Mouse (Mus musculus): ENCODE data around the gene Fbxo47. TPM values are rescaled to one million over a fixed set of nuclear protein-coding genes. Genes with fewer than 3 reads are reported as not detected.
A peak's percentile ranks its signal among the peaks of the same experiment; 100 is the strongest.

Gene Fbxo47
- total and polyA plus RNA-seq, 3 experiments = 0.73 to 1.2 TPM; not detected in 1

- H3K27me3 ChIP-seq (ENCODE audit: control insufficient read depth in 1 of 2, insufficient read depth in 2 of 2, low read length in 2 of 2) = no peaks in the 10 kb centered on the region
- no peaks in the 10 kb centered on the region for H3K9me3 ChIP-seq (replicated peaks; ENCODE audit: insufficient read depth, low read length)
- no peak overlapping the region for H3K4me3 ChIP-seq (ENCODE audit: control insufficient read depth in 1 of 2, insufficient read depth in 1 of 2, low read depth in 2 of 2, low read length in 2 of 2)
- TF ChIP-seq JUND (IDR thresholded peaks at IDR 0.05; ENCODE audit: low read depth, low read length) = no peak
- TF ChIP-seq ZKSCAN1 (IDR thresholded peaks at IDR 0.05; ENCODE audit: low read depth, low read length) = peak; percentile 93
- no peaks in the 10 kb centered on the region for H3K79me2 ChIP-seq (ENCODE audit: control insufficient read depth, insufficient read depth, low read length, poor library complexity)
- no peak overlapping the region for H3K27ac ChIP-seq (ENCODE audit: control insufficient read depth, low read depth, low read length)
- DNase-seq (ENCODE audit: low read depth, low spot score) = no peak
- H3K36me3 ChIP-seq (ENCODE audit: control insufficient read depth in 1 of 2, insufficient read depth in 2 of 2, low read length in 2 of 2) = peaks cover 0 to 10% of the 10 kb centered on the region in 2 experiments; a peak in 2 of 4 replicates
- peaks cover 3 to 18% of the 10 kb centered on the region in 2 experiments for H3K4me1 ChIP-seq (ENCODE audit: control insufficient read depth in 1 of 2, insufficient read depth in 2 of 2, low read length in 2 of 2)
- no peak overlapping the region for H3K9ac ChIP-seq (ENCODE audit: control insufficient read depth, low read depth, low read length, poor library complexity, severe bottlenecking)
Measured at GRCm38 (mm10) chr11:97908634-97909348, 24.8 kb upstream of the Fbxo47 start.

DNA sequence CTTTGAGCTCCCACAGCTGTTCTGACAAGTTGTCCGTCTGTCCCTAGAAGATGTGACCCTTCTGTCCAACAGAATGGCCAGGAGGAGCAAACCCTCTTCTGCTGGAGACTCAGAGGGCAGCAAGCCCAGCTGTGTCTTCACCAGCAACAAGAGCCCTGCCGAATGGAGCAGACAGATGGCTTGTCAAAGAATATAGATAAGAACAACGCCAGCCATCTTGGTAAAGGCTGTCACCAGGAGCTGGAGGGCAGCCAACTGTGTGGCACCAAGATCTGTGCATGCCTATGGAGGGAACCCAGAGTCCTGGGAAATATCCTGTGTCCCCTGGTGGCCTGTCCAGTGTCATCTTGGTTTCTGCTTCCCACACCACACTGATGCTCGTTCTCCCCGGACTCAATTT is 24.0 kb upstream of the Fbxo47 start:
- no peak overlapping the region for H3K4me3 ChIP-seq (ENCODE audit: control insufficient read depth in 1 of 2, insufficient read depth in 1 of 2, low read depth in 2 of 2, low read length in 2 of 2)
- no peak overlapping the region for H3K9ac ChIP-seq (ENCODE audit: control insufficient read depth, low read depth, low read length, poor library complexity, severe bottlenecking)
- H3K4me1 ChIP-seq (ENCODE audit: control insufficient read depth in 1 of 2, insufficient read depth in 2 of 2, low read length in 2 of 2) = peaks cover 0 to 12% of the 10 kb centered on the region in 2 experiments; a peak in 3 of 4 replicates
- H3K27me3 ChIP-seq (ENCODE audit: control insufficient read depth in 1 of 2, insufficient read depth in 2 of 2, low read length in 2 of 2) = no peaks in the 10 kb centered on the region
- peak; percentile 55 for DNase-seq (ENCODE audit: low read depth, low spot score)
- H3K27ac ChIP-seq (ENCODE audit: control insufficient read depth, low read depth, low read length) = no peak overlapping the region
- H3K79me2 ChIP-seq (ENCODE audit: control insufficient read depth, insufficient read depth, low read length, poor library complexity) = no peaks in the 10 kb centered on the region
- peaks cover 0 to 3% of the 10 kb centered on the region in 2 experiments; a peak in 2 of 4 replicates for H3K36me3 ChIP-seq (ENCODE audit: control insufficient read depth in 1 of 2, insufficient read depth in 2 of 2, low read length in 2 of 2)
- no peak for TF ChIP-seq ZC3H11A (IDR thresholded peaks at IDR 0.05; ENCODE audit: low read depth, low read length)
- 0 out of 2 replicates have a peak, but pooled peaks have one; percentile 34 for TF ChIP-seq ETS1 (IDR thresholded peaks at IDR 0.05; ENCODE audit: low read depth, low read length)
- TF ChIP-seq SIN3A (IDR thresholded peaks at IDR 0.05; ENCODE audit: low read length) = no peak
- no peak for TF ChIP-seq ZMIZ1 (IDR thresholded peaks at IDR 0.05; ENCODE audit: low read depth, low read length)
- TF ChIP-seq MEF2A (IDR thresholded peaks at IDR 0.05; ENCODE audit: extremely low read depth, insufficient replicate concordance, low read depth, low read length, poor library complexity, severe bottlenecking) = no peak
- TF ChIP-seq NELFE (IDR thresholded peaks at IDR 0.05; ENCODE audit: low read depth, low read length) = no peak
- TF ChIP-seq ELF1 (IDR thresholded peaks at IDR 0.05; ENCODE audit: low read depth, low read length) = no peak
- no peak for TF ChIP-seq TBP (IDR thresholded peaks at IDR 0.05; ENCODE audit: low read depth, low read length)
- TF ChIP-seq MAZ (IDR thresholded peaks at IDR 0.05; ENCODE audit: low read depth, low read length) = no peak
- peak; percentile 41; the same call in 1 of the 2 replicates for TF ChIP-seq GATA1 (IDR thresholded peaks at IDR 0.05; ENCODE audit: low read depth, low read length)
- no peak for TF ChIP-seq USF1 (IDR thresholded peaks at IDR 0.05; ENCODE audit: low read depth, low read length)
- TF ChIP-seq RCOR1 (IDR thresholded peaks at IDR 0.05; ENCODE audit: low read depth, low read length) = no peak
- TF ChIP-seq POLR2A (IDR thresholded peaks at IDR 0.05; ENCODE audit: control insufficient read depth in 1 of 2, insufficient read depth in 1 of 2, low read depth in 1 of 2, low read length in 2 of 2, poor library complexity in 1 of 2) = no peak
- TF ChIP-seq BHLHE40 (IDR thresholded peaks at IDR 0.05; ENCODE audit: borderline replicate concordance, low read depth, low read length) = no peak
- TF ChIP-seq MYC (IDR thresholded peaks at IDR 0.05; ENCODE audit: low read depth, low read length) = no peak
- TF ChIP-seq CTCF (IDR thresholded peaks at IDR 0.05 in 2 of 3, conservative IDR thresholded peaks at IDR 0.05 in 1 of 3; ENCODE audit: control insufficient read depth in 1 of 3, insufficient read depth in 1 of 3, low read depth in 2 of 3, low read length in 3 of 3, poor library complexity in 1 of 3, severe bottlenecking in 1 of 3) = no peak
- TF ChIP-seq SMC3 (IDR thresholded peaks at IDR 0.05; ENCODE audit: low read depth, low read length) = no peak
- no peak for TF ChIP-seq UBTF (IDR thresholded peaks at IDR 0.05; ENCODE audit: borderline replicate concordance, insufficient read depth, low read depth, low read length)
- no peak for TF ChIP-seq MYB (IDR thresholded peaks at IDR 0.05; ENCODE audit: low read depth, low read length)
- no peak for TF ChIP-seq NRF1 (IDR thresholded peaks at IDR 0.05; ENCODE audit: insufficient read depth, low read depth, low read length, poor library complexity, severe bottlenecking)
- no peak for TF ChIP-seq E2F4 (IDR thresholded peaks at IDR 0.05; ENCODE audit: borderline replicate concordance, low read depth, low read length)
- TF ChIP-seq TAL1 (IDR thresholded peaks at IDR 0.05; ENCODE audit: low read length) = peak; percentile 66
- TF ChIP-seq KAT2A (conservative IDR thresholded peaks at IDR 0.05; ENCODE audit: low read depth, low read length) = no peak
- TF ChIP-seq MXI1 (IDR thresholded peaks at IDR 0.05; ENCODE audit: low read depth, low read length) = no peak
- no peak for TF ChIP-seq POLR2AphosphoS5 (IDR thresholded peaks at IDR 0.05; ENCODE audit: borderline replicate concordance, low read depth, low read length)
- TF ChIP-seq TCF12 (IDR thresholded peaks at IDR 0.05; ENCODE audit: low read depth, low read length) = peak; percentile 18; the same call in 1 of the 2 replicates
- no peaks in the 10 kb centered on the region for H3K9me3 ChIP-seq (replicated peaks; ENCODE audit: insufficient read depth, low read length)

Measured in MEL (cell line).